Mouse (Mus musculus) heart, embryonic 13.5 days (tissue): Measurements from ENCODE around the gene Gm14124. TPM values are rescaled to one million over a fixed set of nuclear protein-coding genes. Genes with fewer than 3 reads are reported as not detected.

Source experiments
- ATAC-seq: fragments of 200-750 bp; cut with Nextera tagmentation; 2 replicates; pipeline ENCODE4 v1.8.0; 2017; ENCODE audit warnings: moderate TSS enrichment; ENCODE audit not compliant: insufficient number of reproducible peaks, low FRiP score, low TSS enrichment; ENCODE audit errors: extremely low read depth
- H3K27ac ChIP-seq: fragments of 300-500 bp; sonication (generic); replicated peaks from 2 replicates; pipeline ENCODE4 v1.5.1; 2015; ENCODE audit warnings: moderate library complexity, mild to moderate bottlenecking, inconsistent platforms
- H3K27me3 ChIP-seq: fragments of 300-500 bp; sonication (generic); replicated peaks from 2 replicates; pipeline ENCODE4 v1.6.1; 2015; ENCODE audit warnings: mild to moderate bottlenecking, inconsistent platforms
- H3K36me3 ChIP-seq: fragments of 300-500 bp; sonication (generic); 2 replicates; pipeline ENCODE4 v1.6.1; 2015; ENCODE audit warnings: mild to moderate bottlenecking, inconsistent platforms
- H3K4me1 ChIP-seq: fragments of 300-500 bp; sonication (generic); 2 replicates; pipeline ENCODE4 v1.6.1; 2015; ENCODE audit warnings: inconsistent platforms
- H3K4me2 ChIP-seq: fragments of 300-500 bp; sonication (generic); 2 replicates; pipeline ENCODE4 v1.6.1; 2015; ENCODE audit warnings: inconsistent platforms, mild to moderate bottlenecking, moderate library complexity
- H3K4me3 ChIP-seq: fragments of 300-500 bp; sonication (generic); 2 replicates; pipeline ENCODE4 v1.5.1; 2015; ENCODE audit warnings: moderate library complexity, mild to moderate bottlenecking, inconsistent platforms
- H3K9ac ChIP-seq: fragments of 300-500 bp; sonication (generic); 2 replicates; pipeline ENCODE4 v1.6.1; 2015; ENCODE audit warnings: inconsistent platforms, mild to moderate bottlenecking, moderate library complexity
- H3K9me3 ChIP-seq: fragments of 300-500 bp; sonication (generic); 2 replicates; pipeline ENCODE4 v1.6.1; 2016; ENCODE audit warnings: inconsistent platforms
- WGBS: fragments of 180-500 bp; shearing (Covaris S2); methylation state at CpG from one replicate; pipeline ENCODE4 v1.1.7; 2015; ENCODE audit warnings: mixed read lengths; 5-methylcytosine and 5-hydroxymethylcytosine counted together
- polyA plus RNA-seq: library from polyadenylated mRNA; unstranded; fragments of >200 nt; fragmentation: Nextera tagmentation; extraction: Ambion mirVana; gene quantifications from 2 replicates; pipeline ENCODE4 v1.2.1, GENCODE M21; 2015

Gene Gm14124
- polyA plus RNA-seq, 1 experiment from 2014 or later: not detected

DNA sequence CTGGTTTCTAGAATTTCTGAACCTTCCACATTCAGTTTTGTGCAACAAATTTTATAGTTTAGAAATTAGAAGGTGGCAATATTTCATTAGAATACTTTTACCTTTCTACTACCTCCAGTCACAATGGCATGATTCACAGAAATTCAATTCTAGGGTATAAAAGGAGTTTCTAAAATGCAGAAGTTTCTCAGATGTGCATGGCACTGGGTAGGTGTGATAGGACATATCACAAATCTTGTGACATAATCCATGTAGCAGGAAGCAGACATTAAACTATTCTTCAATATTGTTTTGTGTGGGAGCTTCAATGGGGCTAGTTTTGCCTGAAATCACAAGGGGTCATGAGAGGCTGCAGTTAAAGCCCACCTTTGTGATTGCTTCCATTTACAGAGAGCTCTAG lies 58.8 kb downstream of the Gm14124 start:
- ATAC-seq: no peak
- Histone ChIP-seq H3K9me3 (peaks cover 26% of the 10 kb centered on the region; the same call in 1 of the 2 replicates), H3K4me2 (no peak overlapping the region), H3K4me3 (no peak overlapping the region), H3K9ac (no peak overlapping the region), H3K27me3 (no peaks in the 10 kb centered on the region), H3K36me3 (peaks cover 41% of the 10 kb centered on the region), H3K4me1 (peaks cover 4% of the 10 kb centered on the region; the same call in 1 of the 2 replicates), H3K27ac (no peak overlapping the region)

DNA sequence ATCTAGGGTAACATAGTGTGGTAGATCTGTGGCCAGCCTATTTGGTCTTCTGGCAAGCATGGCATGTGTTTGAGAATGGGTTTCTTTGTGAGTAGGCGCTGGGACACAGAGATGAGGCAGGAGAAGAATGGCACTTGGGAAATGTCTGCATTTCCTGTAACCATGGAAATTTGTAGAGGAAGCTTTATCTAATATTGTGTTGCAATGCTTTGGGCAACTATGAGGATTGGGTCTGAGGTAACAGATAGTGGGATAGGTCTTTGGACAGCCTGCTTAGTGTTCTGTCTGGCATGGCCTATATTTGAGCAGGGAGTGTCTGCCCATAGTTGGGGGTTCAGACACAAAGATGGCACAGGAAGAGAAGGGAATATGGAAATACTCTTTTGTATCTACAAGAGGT lies 61.7 kb downstream of the Gm14124 start:
- H3K4me2 ChIP-seq: no peak overlapping the region
- no peak for ATAC-seq
- no peak overlapping the region for H3K4me3 ChIP-seq
- H3K9me3 ChIP-seq: peaks cover 40% of the 10 kb centered on the region
- H3K27ac ChIP-seq: no peak overlapping the region
- no peaks in the 10 kb centered on the region for H3K27me3 ChIP-seq
- no peaks in the 10 kb centered on the region for H3K4me1 ChIP-seq
- WGBS: 91% methylated on average over 1 of the region's 1 CpGs
- peaks cover 57% of the 10 kb centered on the region for H3K36me3 ChIP-seq
- no peak overlapping the region for H3K9ac ChIP-seq

Other genes with a start within 250 kb of the Gm14124 start
- 4.4 and 5.2 TPM in 2 replicates for gene Zfp120, start 120.8 kb upstream of the Gm14124 start, polyA plus RNA-seq
- gene Gm10770, start 77.8 kb upstream of the Gm14124 start, polyA plus RNA-seq: not detected in 2 replicates
- 0.16 TPM in 1 of 2 replicates, not detected in the other for gene Gm14139, start 75.8 kb upstream of the Gm14124 start, polyA plus RNA-seq
- gene Zfp937, start 39.4 kb upstream of the Gm14124 start, polyA plus RNA-seq: 4.0 and 4.1 TPM in 2 replicates
- 2.9 and 3.2 TPM in 2 replicates for gene Gm21994, start 1.9 kb upstream of the Gm14124 start, polyA plus RNA-seq
- gene Gm10130, start 66.2 kb downstream of the Gm14124 start, polyA plus RNA-seq: 1.9 and 2.2 TPM in 2 replicates
- gene 3300002I08Rik, start 105.2 kb downstream of the Gm14124 start, polyA plus RNA-seq: 3.6 and 3.9 TPM in 2 replicates
- 3.8 and 4.8 TPM in 2 replicates for gene Zfp442, start 194.0 kb downstream of the Gm14124 start, polyA plus RNA-seq
- 0.06 TPM in 1 of 2 replicates, not detected in the other for gene Zfp345, start 227.6 kb downstream of the Gm14124 start, polyA plus RNA-seq